Mouse (Mus musculus) spleen, postnatal 4 days (tissue): ENCODE measurements around the gene Galnt10.

ENCODE experiments used
- DNase-seq, 2 experiments: peaks; one replicate each; pipeline ENCODE4 v3.0.0; 2022; ENCODE audit warnings: low spot score in 2 of 2

The Galnt10 gene

GRCm38 (mm10) chr11:57687258-57687657 lies 42.0 kb downstream of the Galnt10 start:
- DNase-seq = no peak

- no peak for DNase-seq
These were observed 43.1 kb downstream of the Galnt10 start for GRCm38 (mm10) chr11:57688179-57688929.

GRCm38 (mm10) chr11:57689811-57690210 lies 44.6 kb downstream of the Galnt10 start:
- no peak for DNase-seq

GRCm38 (mm10) chr11:57690836-57691235 lies 45.6 kb downstream of the Galnt10 start:
- no peak for DNase-seq

- DNase-seq = no peak
These were observed 46.7 kb downstream of the Galnt10 start for GRCm38 (mm10) chr11:57691939-57692338.

GRCm38 (mm10) chr11:57692726-57693125 lies 47.5 kb downstream of the Galnt10 start:
- DNase-seq = no peak

GRCm38 (mm10) chr11:57694486-57694885 lies 49.2 kb downstream of the Galnt10 start:
- DNase-seq = no peak

GRCm38 (mm10) chr11:57696207-57696676 lies 51.0 kb downstream of the Galnt10 start:
- no peak for DNase-seq

GRCm38 (mm10) chr11:57696807-57697251 lies 51.6 kb downstream of the Galnt10 start:
- DNase-seq = no peak

- DNase-seq = no peak
These were observed 54.9 kb downstream of the Galnt10 start for GRCm38 (mm10) chr11:57700114-57700513.

- no peak for DNase-seq
These were observed 56.1 kb downstream of the Galnt10 start for GRCm38 (mm10) chr11:57701193-57701925.

GRCm38 (mm10) chr11:57701956-57702355 lies 56.7 kb downstream of the Galnt10 start:
- no peak for DNase-seq

- no peak for DNase-seq
These were observed 61.4 kb downstream of the Galnt10 start for GRCm38 (mm10) chr11:57706620-57707019.

GRCm38 (mm10) chr11:57707114-57707798 lies 62.0 kb downstream of the Galnt10 start:
- DNase-seq = peak in 1 of 2 experiments; percentile 31

- no peak for DNase-seq
These were observed 63.2 kb downstream of the Galnt10 start for GRCm38 (mm10) chr11:57708174-57709154.

- DNase-seq = no peak
These were observed 68.7 kb downstream of the Galnt10 start for GRCm38 (mm10) chr11:57713960-57714359.

- DNase-seq = no peak
These were observed 71.5 kb downstream of the Galnt10 start for GRCm38 (mm10) chr11:57716721-57717120.

GRCm38 (mm10) chr11:57717432-57717831 lies 72.2 kb downstream of the Galnt10 start:
- no peak for DNase-seq

GRCm38 (mm10) chr11:57718081-57718480 lies 72.8 kb downstream of the Galnt10 start:
- DNase-seq = no peak

- no peak for DNase-seq
These were observed 74.4 kb downstream of the Galnt10 start for GRCm38 (mm10) chr11:57719631-57720030.

GRCm38 (mm10) chr11:57720076-57720475 lies 74.8 kb downstream of the Galnt10 start:
- DNase-seq = no peak
